Mouse (Mus musculus): ENCODE data around the gene Erc2. TPM values are rescaled to one million over a fixed set of nuclear protein-coding genes. Genes with fewer than 3 reads are reported as not detected.

Gene Erc2
- polyA plus RNA-seq, 1 experiment from 2014 or later, result 6.1 TPM

DNA sequence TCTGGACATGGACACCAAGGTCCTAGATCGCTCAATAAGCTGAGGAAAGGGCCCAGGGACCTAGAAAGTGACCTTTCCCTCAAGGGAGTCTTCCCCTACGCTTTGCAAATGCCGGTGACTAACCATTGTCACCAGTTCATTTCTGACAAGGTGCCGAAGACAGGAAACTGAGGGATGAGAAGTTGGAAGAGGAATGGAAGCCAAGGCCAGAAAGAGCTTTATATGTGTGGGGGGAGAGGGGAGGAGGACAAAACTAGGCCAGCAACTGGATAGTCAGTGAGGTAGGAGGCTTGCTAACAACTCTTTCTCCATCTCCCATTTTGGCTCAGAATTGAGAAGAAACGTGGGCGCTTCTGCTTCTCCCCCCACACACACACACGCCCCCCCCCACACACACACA, 791.3 kb downstream of the Erc2 start:
- Histone ChIP-seq H3K4me3 (no peak overlapping the region), H3K9ac (no peak overlapping the region), H3K9me3 (no peaks in the 10 kb centered on the region), H3K4me2 (no peak overlapping the region), H3K27ac (no peak overlapping the region), H3K27me3 (no peaks in the 10 kb centered on the region), H3K4me1 (peaks cover 40% of the 10 kb centered on the region), H3K36me3 (no peaks in the 10 kb centered on the region)
- 78% methylated on average over 7 of the region's 7 CpGs for WGBS
- no peak for ATAC-seq (ENCODE audit: insufficient number of reproducible peaks, low FRiP score, low TSS enrichment, low read depth)

DNA sequence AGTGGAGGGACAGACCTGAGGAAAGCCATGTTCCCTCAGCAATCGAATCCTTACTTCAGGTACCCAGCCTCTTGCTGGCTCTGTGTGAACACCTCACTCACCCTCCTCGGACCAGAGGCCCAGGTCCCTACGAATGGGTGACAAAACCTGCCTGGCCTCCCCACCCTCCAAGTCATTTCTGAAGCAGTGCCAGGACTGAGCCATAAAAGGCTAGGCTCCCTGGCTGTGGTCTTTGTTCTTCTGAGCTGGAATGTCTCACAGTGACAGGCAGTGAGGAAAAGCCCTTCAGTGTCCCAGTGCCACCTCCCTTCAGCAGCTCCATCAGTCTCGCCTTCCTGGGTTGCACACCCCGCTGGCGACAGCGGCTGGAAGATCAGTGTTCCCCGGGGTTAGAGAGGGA, 794.8 kb downstream of the Erc2 start:
- Histone ChIP-seq H3K9ac (no peak overlapping the region), H3K9me3 (no peaks in the 10 kb centered on the region), H3K4me2 (no peak overlapping the region), H3K4me1 (peaks cover 45% of the 10 kb centered on the region), H3K4me3 (no peak overlapping the region), H3K27ac (peak overlapping the region; percentile 51), H3K27me3 (no peaks in the 10 kb centered on the region), H3K36me3 (no peaks in the 10 kb centered on the region)
- ATAC-seq (ENCODE audit: insufficient number of reproducible peaks, low FRiP score, low TSS enrichment, low read depth), result no peak
- 12% methylated on average over 8 of the region's 8 CpGs for WGBS

DNA sequence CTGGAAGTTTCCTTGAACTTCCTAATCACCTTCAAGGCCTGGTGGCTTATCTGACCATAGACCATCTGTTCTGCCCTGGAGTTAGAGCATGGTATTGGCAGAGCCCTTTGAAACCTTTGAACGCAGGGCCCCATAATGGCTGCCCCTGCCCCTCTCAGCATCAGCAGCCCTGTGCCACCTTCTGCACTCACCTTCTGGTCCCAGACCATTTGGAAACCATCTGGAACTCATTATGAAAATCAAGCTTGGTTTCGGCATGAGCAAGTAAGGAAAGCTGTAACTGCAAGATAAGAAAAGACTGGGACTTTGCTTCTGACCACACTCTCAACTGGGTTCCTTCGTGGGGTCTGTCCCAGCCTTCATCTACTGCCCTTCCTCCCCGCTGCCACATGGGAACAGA, 796.3 kb downstream of the Erc2 start:
- no peak overlapping the region for H3K27ac ChIP-seq
- ATAC-seq (ENCODE audit: insufficient number of reproducible peaks, low FRiP score, low TSS enrichment, low read depth), result no peak
- no peaks in the 10 kb centered on the region for H3K9me3 ChIP-seq
- H3K4me3 ChIP-seq, result no peak overlapping the region
- H3K27me3 ChIP-seq, result no peaks in the 10 kb centered on the region
- no peaks in the 10 kb centered on the region for H3K36me3 ChIP-seq
- H3K4me1 ChIP-seq, result peaks cover 35% of the 10 kb centered on the region
- no peak overlapping the region for H3K9ac ChIP-seq
- 44% methylated on average over 4 of the region's 4 CpGs for WGBS
- H3K4me2 ChIP-seq, result no peak overlapping the region

DNA sequence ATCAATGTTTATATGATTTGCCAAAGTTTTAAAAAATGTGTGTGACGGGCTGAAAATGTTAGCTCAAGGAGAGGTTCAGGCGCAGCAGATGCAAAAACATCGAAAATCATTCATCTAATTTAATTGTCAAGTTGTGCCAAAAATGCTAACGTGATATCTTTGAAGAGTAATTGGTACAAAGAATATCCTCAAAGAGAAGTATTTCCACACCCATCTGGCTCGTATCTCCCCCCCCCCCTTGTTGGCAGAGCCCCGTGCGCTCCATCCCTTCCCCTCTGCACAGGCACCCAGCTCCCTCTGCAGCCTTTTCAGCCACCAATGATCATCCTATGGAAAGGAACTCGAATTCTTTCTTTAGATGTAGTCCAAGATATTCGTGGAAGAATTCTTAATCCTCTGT, 797.0 kb downstream of the Erc2 start:
- H3K4me1 ChIP-seq, result peaks cover 37% of the 10 kb centered on the region
- no peak for ATAC-seq (ENCODE audit: insufficient number of reproducible peaks, low FRiP score, low TSS enrichment, low read depth)
- no peak overlapping the region for H3K4me3 ChIP-seq
- H3K9me3 ChIP-seq, result no peaks in the 10 kb centered on the region
- H3K36me3 ChIP-seq, result no peaks in the 10 kb centered on the region
- no peak overlapping the region for H3K27ac ChIP-seq
- 53% methylated on average over 9 of the region's 9 CpGs for WGBS
- no peak overlapping the region for H3K4me2 ChIP-seq
- no peaks in the 10 kb centered on the region for H3K27me3 ChIP-seq
- H3K9ac ChIP-seq, result no peak overlapping the region

- Histone ChIP-seq H3K4me1 (peaks cover 39% of the 10 kb centered on the region), H3K36me3 (no peaks in the 10 kb centered on the region), H3K9ac (no peak overlapping the region), H3K9me3 (no peaks in the 10 kb centered on the region), H3K4me2 (no peak overlapping the region), H3K27me3 (no peaks in the 10 kb centered on the region), H3K4me3 (no peak overlapping the region), H3K27ac (no peak overlapping the region)
- no peak for ATAC-seq (ENCODE audit: insufficient number of reproducible peaks, low FRiP score, low TSS enrichment, low read depth)
- WGBS, result 67% methylated on average over 11 of the region's 11 CpGs
These were observed 798.4 kb downstream of the Erc2 start for GRCm38 (mm10) chr14:28420596-28420995.

DNA sequence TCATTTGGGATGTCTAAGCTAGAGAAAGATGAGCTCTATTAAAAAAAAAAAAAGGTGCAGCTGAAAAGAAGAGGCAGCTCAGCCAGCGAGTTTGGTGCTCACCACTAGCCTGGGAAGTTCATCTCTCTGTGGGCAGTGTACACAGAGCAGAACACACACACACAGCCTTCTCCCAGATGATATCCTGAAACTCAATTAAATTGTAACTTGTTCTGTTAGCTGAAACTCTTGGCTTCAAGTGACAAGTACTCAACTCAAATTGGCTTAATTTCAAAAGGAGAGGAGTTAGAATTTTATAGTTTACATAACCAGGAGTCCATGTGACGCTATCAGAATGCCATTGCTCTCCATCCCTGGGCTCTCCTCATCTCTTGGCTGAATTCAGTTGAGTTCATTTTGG, 804.4 kb downstream of the Erc2 start:
- H3K36me3 ChIP-seq, result no peaks in the 10 kb centered on the region
- H3K4me2 ChIP-seq, result no peak overlapping the region

GRCm38 (mm10) chr14:28431703-28432309, 809.6 kb downstream of the Erc2 start:
- Histone ChIP-seq H3K9ac (no peak overlapping the region), H3K4me3 (no peak overlapping the region), H3K27ac (no peak overlapping the region), H3K27me3 (no peaks in the 10 kb centered on the region), H3K36me3 (no peaks in the 10 kb centered on the region), H3K4me1 (peaks cover 13% of the 10 kb centered on the region; the same call in 1 of the 2 replicates), H3K4me2 (no peak overlapping the region), H3K9me3 (no peaks in the 10 kb centered on the region)
- ATAC-seq (ENCODE audit: insufficient number of reproducible peaks, low FRiP score, low TSS enrichment, low read depth), result no peak
- WGBS, result 63% methylated on average over 7 of the region's 7 CpGs

More for the DNA sequence above, 804.4 kb downstream of the Erc2 start:
- 47% methylated on average over 2 of the region's 2 CpGs for WGBS
- no peak for ATAC-seq (ENCODE audit: insufficient number of reproducible peaks, low FRiP score, low TSS enrichment, low read depth)
- Histone ChIP-seq H3K4me1 (peaks cover 14% of the 10 kb centered on the region), H3K27ac (no peak overlapping the region), H3K9me3 (no peaks in the 10 kb centered on the region), H3K4me3 (no peak overlapping the region), H3K9ac (no peak overlapping the region), H3K27me3 (no peaks in the 10 kb centered on the region)

- no peaks in the 10 kb centered on the region for H3K27me3 ChIP-seq
These were observed 812.8 kb downstream of the Erc2 start for GRCm38 (mm10) chr14:28434996-28435395.

GRCm38 (mm10) chr14:28439171-28439570, 816.9 kb downstream of the Erc2 start:
- no peak overlapping the region for H3K9ac ChIP-seq
- H3K9me3 ChIP-seq, result no peaks in the 10 kb centered on the region
- no peaks in the 10 kb centered on the region for H3K27me3 ChIP-seq
- ATAC-seq (ENCODE audit: insufficient number of reproducible peaks, low FRiP score, low TSS enrichment, low read depth), result no peak
- peaks cover 56% of the 10 kb centered on the region for H3K4me1 ChIP-seq
- WGBS, result 34% methylated on average over 6 of the region's 6 CpGs
- H3K27ac ChIP-seq, result peak overlapping the region; percentile 50; the same call in 1 of the 2 replicates
- H3K36me3 ChIP-seq, result no peaks in the 10 kb centered on the region
- H3K4me3 ChIP-seq, result no peak overlapping the region
- H3K4me2 ChIP-seq, result no peak overlapping the region

More at GRCm38 (mm10) chr14:28434996-28435395, 812.8 kb downstream of the Erc2 start:
- peaks cover 31% of the 10 kb centered on the region for H3K4me1 ChIP-seq
- no peaks in the 10 kb centered on the region for H3K9me3 ChIP-seq
- H3K4me3 ChIP-seq, result no peak overlapping the region
- WGBS, result 39% methylated on average over 7 of the region's 7 CpGs
- no peak for ATAC-seq (ENCODE audit: insufficient number of reproducible peaks, low FRiP score, low TSS enrichment, low read depth)
- no peak overlapping the region for H3K9ac ChIP-seq
- no peak overlapping the region for H3K4me2 ChIP-seq
- peak overlapping the region; percentile 50; the same call in 1 of the 2 replicates for H3K27ac ChIP-seq
- no peaks in the 10 kb centered on the region for H3K36me3 ChIP-seq

DNA sequence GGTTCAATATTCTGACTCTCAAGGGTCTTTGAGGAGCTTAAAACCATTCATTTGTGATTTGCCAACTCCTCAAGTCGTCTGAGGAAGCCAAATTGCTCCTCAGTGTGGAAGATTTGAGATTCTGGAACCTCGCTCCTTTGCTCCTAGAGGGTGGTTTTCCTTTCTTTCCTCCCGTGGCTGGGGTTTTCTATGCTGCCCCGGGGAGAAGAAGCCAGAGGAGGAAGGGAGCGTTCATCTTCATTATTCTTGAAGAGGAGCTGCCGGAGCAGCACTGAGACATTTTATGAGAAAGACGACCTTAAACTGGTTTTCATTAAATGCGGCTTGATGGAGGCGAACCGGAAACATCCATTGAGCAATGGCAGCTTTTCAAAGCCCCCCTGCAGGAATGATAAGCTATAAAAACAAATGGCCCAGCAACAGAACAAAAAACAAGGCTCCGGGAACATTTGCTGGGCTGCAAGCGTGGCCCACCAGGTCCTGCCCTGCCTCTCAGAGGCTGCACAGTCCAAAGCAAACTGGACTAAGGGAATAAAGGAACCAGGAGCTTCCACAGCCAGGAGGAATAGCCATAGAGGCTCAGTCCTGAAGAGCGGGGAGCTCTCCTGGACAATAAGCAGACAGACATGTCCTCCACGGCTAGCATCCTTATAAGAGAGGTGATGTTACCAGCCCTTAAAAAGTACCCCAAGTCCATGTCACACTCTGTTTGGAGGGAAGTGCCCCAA, 819.2 kb downstream of the Erc2 start:
- Histone ChIP-seq H3K36me3 (no peaks in the 10 kb centered on the region), H3K4me2 (0 out of 2 replicates have a peak overlapping the region, but pooled peaks have one; percentile 3), H3K27me3 (no peaks in the 10 kb centered on the region), H3K9ac (no peak overlapping the region), H3K4me3 (no peak overlapping the region), H3K27ac (peak overlapping the region; percentile 59), H3K9me3 (no peaks in the 10 kb centered on the region), H3K4me1 (peaks cover 49% of the 10 kb centered on the region)
- 34% methylated on average over 14 of the region's 14 CpGs for WGBS
- no peak for ATAC-seq (ENCODE audit: insufficient number of reproducible peaks, low FRiP score, low TSS enrichment, low read depth)

GRCm38 (mm10) chr14:28443254-28443944, 821.2 kb downstream of the Erc2 start:
- no peak overlapping the region for H3K4me2 ChIP-seq
- no peaks in the 10 kb centered on the region for H3K9me3 ChIP-seq
- no peaks in the 10 kb centered on the region for H3K27me3 ChIP-seq
- no peak for ATAC-seq (ENCODE audit: insufficient number of reproducible peaks, low FRiP score, low TSS enrichment, low read depth)
- no peak overlapping the region for H3K27ac ChIP-seq
- no peak overlapping the region for H3K9ac ChIP-seq
- no peak overlapping the region for H3K4me3 ChIP-seq
- peaks cover 41% of the 10 kb centered on the region for H3K4me1 ChIP-seq
- no peaks in the 10 kb centered on the region for H3K36me3 ChIP-seq
- 60% methylated on average over 7 of the region's 7 CpGs for WGBS

- peaks cover 24% of the 10 kb centered on the region for H3K4me1 ChIP-seq
- H3K27me3 ChIP-seq, result no peaks in the 10 kb centered on the region
- no peak overlapping the region for H3K4me3 ChIP-seq
- no peaks in the 10 kb centered on the region for H3K36me3 ChIP-seq
- H3K9ac ChIP-seq, result no peak overlapping the region
- no peak overlapping the region for H3K4me2 ChIP-seq
- no peaks in the 10 kb centered on the region for H3K9me3 ChIP-seq
- no peak overlapping the region for H3K27ac ChIP-seq
- no peak for ATAC-seq (ENCODE audit: insufficient number of reproducible peaks, low FRiP score, low TSS enrichment, low read depth)
- 82% methylated on average over 6 of the region's 6 CpGs for WGBS
These were observed 823.5 kb downstream of the Erc2 start for GRCm38 (mm10) chr14:28445737-28446136.

All from limb, embryonic 15.5 days (tissue).